8 mouse cellular contexts compared by ENCODE assay signal in the genomic region with DNA sequence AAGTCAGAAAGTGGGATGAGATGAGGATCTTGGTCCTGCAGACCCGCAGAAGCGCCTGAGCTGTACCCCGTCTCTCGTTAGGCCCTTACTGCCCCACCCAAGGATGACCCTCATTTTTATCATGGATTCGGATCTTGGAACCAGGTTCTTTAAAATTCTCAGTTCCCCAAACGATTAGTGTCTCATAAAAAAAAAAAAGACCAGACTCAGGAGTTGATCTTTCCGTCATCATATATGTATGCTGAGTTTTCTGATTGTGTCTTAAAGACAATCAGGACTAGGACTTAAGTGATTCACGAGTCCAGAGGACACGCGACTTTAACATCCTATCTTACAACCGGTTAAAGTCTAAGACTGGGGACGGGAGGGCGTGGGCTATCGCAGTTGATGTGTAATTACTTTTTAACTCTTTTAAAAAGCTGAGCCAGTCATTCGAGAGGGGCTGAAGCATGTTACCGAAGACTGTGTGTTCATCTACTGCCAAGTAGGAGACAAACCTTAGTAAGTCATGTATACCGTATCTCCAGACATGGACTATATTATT. TPM values are rescaled to one million over a fixed set of nuclear protein-coding genes. Genes with fewer than 3 reads are reported as not detected.
DNase-seq lines count a peak whose midpoint lies in the region; ATAC-seq and TF ChIP-seq lines count a peak whose summit lies in the region.

No protein-coding gene starts in this region.

- no peak for TF ChIP-seq CTCF in liver, adult 2 months (IDR thresholded peaks at IDR 0.05; ENCODE audit: low read depth, low read length)

- peak; percentile 15 for DNase-seq in liver, adult 2 months (ENCODE audit: extremely low read depth, low read depth, low spot score)
- no peak for DNase-seq in liver
- no peak for DNase-seq in forebrain, embryonic 10.5 days (ENCODE audit: extremely low spot score, low spot score)
- peak; percentile 38 for DNase-seq in kidney, postnatal 14 days
- DNase-seq in adrenal gland, adult 2 months: no peak
- no peak for DNase-seq in embryo, embryonic 10 days (ENCODE audit: low spot score)
- no peak for DNase-seq in lung, postnatal 10 days

- peaks cover 8% of the 10 kb centered on the region; the same call in 1 of the 2 replicates for H3K79me2 ChIP-seq in liver, adult 2 months (ENCODE audit: control insufficient read depth, insufficient read depth, low read length)

- peak overlapping the region; percentile 86 for H3K4me2 ChIP-seq in neural tube, embryonic 15.5 days

- H3K4me1 ChIP-seq in liver, adult 2 months (ENCODE audit: control insufficient read depth, insufficient read depth, low read length): peaks cover 6% of the 10 kb centered on the region
- H3K4me1 ChIP-seq in forebrain, embryonic 10.5 days: peaks cover 37% of the 10 kb centered on the region
- peaks cover 38% of the 10 kb centered on the region for H3K4me1 ChIP-seq in neural tube, embryonic 15.5 days

- peaks cover 8% of the 10 kb centered on the region; the same call in 1 of the 2 replicates for H3K36me3 ChIP-seq in liver, adult 2 months (ENCODE audit: control insufficient read depth, insufficient read depth, low read length)
- H3K36me3 ChIP-seq in forebrain, embryonic 10.5 days (replicated peaks): peaks cover 45% of the 10 kb centered on the region
- H3K36me3 ChIP-seq in neural tube, embryonic 15.5 days: peaks cover 22% of the 10 kb centered on the region

- 8% methylated on average over 17 of the region's 17 CpGs for WGBS in liver, adult 2 months
- WGBS in forebrain, embryonic 10.5 days: 24% methylated on average over 17 of the region's 17 CpGs
- 16% methylated on average over 17 of the region's 17 CpGs for WGBS in neural tube, embryonic 15.5 days

- H3K4me3 ChIP-seq in liver, adult 2 months (ENCODE audit: insufficient read depth, low read depth, low read length): peak overlapping the region; percentile 73
- peak overlapping the region; percentile 81 for H3K4me3 ChIP-seq in forebrain, embryonic 10.5 days
- peak overlapping the region; percentile 84 for H3K4me3 ChIP-seq in neural tube, embryonic 15.5 days (replicated peaks)

- H3K9ac ChIP-seq in liver, adult 2 months (ENCODE audit: low read depth, low read length): peak overlapping the region; percentile 75
- peak overlapping the region; percentile 87 for H3K9ac ChIP-seq in neural tube, embryonic 15.5 days (replicated peaks)

- H3K27ac ChIP-seq in liver, adult 2 months (replicated peaks; ENCODE audit: insufficient read depth, low read depth, low read length): peak overlapping the region; percentile 16
- peak overlapping the region; percentile 91 for H3K27ac ChIP-seq in forebrain, embryonic 10.5 days
- peak overlapping the region; percentile 82 for H3K27ac ChIP-seq in neural tube, embryonic 15.5 days (replicated peaks)

- H3K27me3 ChIP-seq in liver, adult 2 months (ENCODE audit: control insufficient read depth, insufficient read depth, low read length): no peaks in the 10 kb centered on the region
- no peaks in the 10 kb centered on the region for H3K27me3 ChIP-seq in forebrain, embryonic 10.5 days (ENCODE audit: poor library complexity, severe bottlenecking)
- H3K27me3 ChIP-seq in neural tube, embryonic 15.5 days (replicated peaks): no peaks in the 10 kb centered on the region

- no peak for TF ChIP-seq POLR2A in liver, adult 2 months (IDR thresholded peaks at IDR 0.05; ENCODE audit: extremely low read depth, insufficient read depth, low read length)

- ATAC-seq in neural tube, embryonic 15.5 days (ENCODE audit: low FRiP score): no peak

- H3K9me3 ChIP-seq in forebrain, embryonic 10.5 days: no peaks in the 10 kb centered on the region
- no peaks in the 10 kb centered on the region for H3K9me3 ChIP-seq in neural tube, embryonic 15.5 days (replicated peaks)

RNA-seq across cellular contexts. Expression of a gene that starts 0.6 kb away (rescaled TPM):
- total RNA-seq in liver, adult 2 months (2014; rRNA removed): 72.9 and 80.2 TPM in 2 replicates
- 32.0 and 37.9 TPM in 2 replicates for polyA plus RNA-seq in liver, adult 2 months (2012; rRNA removed)
- 172 and 176 TPM in 2 replicates for polyA plus RNA-seq in forebrain, embryonic 10.5 days (2016; fragmentation: Nextera tagmentation; extraction: Ambion mirVana)
- polyA plus RNA-seq in neural tube, embryonic 15.5 days (2015; fragmentation: Nextera tagmentation; extraction: Ambion mirVana): 162 and 174 TPM in 2 replicates
- total RNA-seq in adrenal gland, adult 2 months (2021): 10 to 100 TPM; 76.6 to 77.6 TPM
- polyA plus RNA-seq in adrenal gland, adult 2 months (2012; rRNA removed): 9.6 and 13.0 TPM in 2 replicates

RNA-seq across cellular contexts. Expression of a gene that starts 0.6 kb away (rescaled TPM):
- 2.1 and 2.2 TPM in 2 replicates for total RNA-seq in liver, adult 2 months (2014; rRNA removed)
- polyA plus RNA-seq in liver, adult 2 months (2012; rRNA removed): 1.4 and 1.7 TPM in 2 replicates
- polyA plus RNA-seq in forebrain, embryonic 10.5 days (2016; fragmentation: Nextera tagmentation; extraction: Ambion mirVana): 16.2 and 16.4 TPM in 2 replicates
- polyA plus RNA-seq in neural tube, embryonic 15.5 days (2015; fragmentation: Nextera tagmentation; extraction: Ambion mirVana): 15.7 and 16.4 TPM in 2 replicates
- 1 to 10 TPM; 6.0 to 6.4 TPM for total RNA-seq in adrenal gland, adult 2 months (2021)
- polyA plus RNA-seq in adrenal gland, adult 2 months (2012; rRNA removed): 3.1 and 3.3 TPM in 2 replicates

RNA-seq across cellular contexts. Expression of a gene that starts 1.3 kb away (rescaled TPM):
- 0.13 and 0.18 TPM in 2 replicates for total RNA-seq in liver, adult 2 months (2014; rRNA removed)
- 0.02 and 0.05 TPM in 2 replicates for polyA plus RNA-seq in liver, adult 2 months (2012; rRNA removed)
- polyA plus RNA-seq in forebrain, embryonic 10.5 days (2016; fragmentation: Nextera tagmentation; extraction: Ambion mirVana): 0.42 and 0.52 TPM in 2 replicates
- polyA plus RNA-seq in neural tube, embryonic 15.5 days (2015; fragmentation: Nextera tagmentation; extraction: Ambion mirVana): 1.00 and 1.4 TPM in 2 replicates
- total RNA-seq in adrenal gland, adult 2 months (2021): under 1 TPM; 0.35 to 0.81 TPM
- 0.15 TPM in 1 of 2 replicates, not detected in the other for polyA plus RNA-seq in adrenal gland, adult 2 months (2012; rRNA removed)

RNA-seq across cellular contexts. Expression of a gene that starts 7.5 kb away (rescaled TPM):
- total RNA-seq in liver, adult 2 months (2014; rRNA removed): 7.1 and 8.2 TPM in 2 replicates
- polyA plus RNA-seq in liver, adult 2 months (2012; rRNA removed): 3.4 TPM in 2 replicates
- 44.8 and 47.1 TPM in 2 replicates for polyA plus RNA-seq in forebrain, embryonic 10.5 days (2016; fragmentation: Nextera tagmentation; extraction: Ambion mirVana)
- polyA plus RNA-seq in neural tube, embryonic 15.5 days (2015; fragmentation: Nextera tagmentation; extraction: Ambion mirVana): 49.5 and 55.3 TPM in 2 replicates
- total RNA-seq in adrenal gland, adult 2 months (2021): 10 to 100 TPM in 1 of 2 experiments, 1 to 10 TPM in 1; 9.4 to 11.6 TPM
- polyA plus RNA-seq in adrenal gland, adult 2 months (2012; rRNA removed): 3.6 and 4.4 TPM in 2 replicates

RNA-seq across cellular contexts. Expression of a gene that starts 59.1 kb away (rescaled TPM):
- 0.94 and 1.1 TPM in 2 replicates for total RNA-seq in liver, adult 2 months (2014; rRNA removed)
- polyA plus RNA-seq in liver, adult 2 months (2012; rRNA removed): 1.4 and 1.6 TPM in 2 replicates
- polyA plus RNA-seq in forebrain, embryonic 10.5 days (2016; fragmentation: Nextera tagmentation; extraction: Ambion mirVana): 0.20 TPM in 1 of 2 replicates, not detected in the other
- polyA plus RNA-seq in neural tube, embryonic 15.5 days (2015; fragmentation: Nextera tagmentation; extraction: Ambion mirVana): 1.8 TPM in 2 replicates
- total RNA-seq in adrenal gland, adult 2 months (2021): under 1 TPM; 0.20 to 0.38 TPM
- 0.08 and 0.12 TPM in 2 replicates for polyA plus RNA-seq in adrenal gland, adult 2 months (2012; rRNA removed)

Comparison
In these comparisons a context has a peak if more than half of its experiments do, and no peak if none do; other contexts are left out.
1. DNase-seq: peak in liver, adult 2 months (single experiment) and kidney, postnatal 14 days (single experiment); none in liver (single experiment), forebrain, embryonic 10.5 days (single experiment), adrenal gland, adult 2 months (single experiment), embryo, embryonic 10 days (single experiment) and lung, postnatal 10 days (single experiment).
2. H3K27ac ChIP-seq: peak in every context shown above with its lines; median percentile 91 in forebrain, embryonic 10.5 days; 82 in neural tube, embryonic 15.5 days; 16 in liver, adult 2 months.
3. Peak in every context shown above with its lines, with median percentiles within 50 percentile points of each other: H3K4me3 ChIP-seq.